Mouse (Mus musculus): Measurements from ENCODE around the gene Tdg.

GRCm38 (mm10) chr10:82685440-82685839 lies 55.8 kb downstream of the Tdg start:
- TF ChIP-seq CTCF (IDR thresholded peaks at IDR 0.05; ENCODE audit: borderline replicate concordance, insufficient read depth, low read length), result no peak
- no peak for TF ChIP-seq POLR2A (IDR thresholded peaks at IDR 0.05; ENCODE audit: low read depth, low read length)
